Mouse (Mus musculus) left cerebral cortex, adult 6 months (tissue): ENCODE results near the gene Trpc7. TPM values are rescaled to one million over a fixed set of nuclear protein-coding genes. Genes with fewer than 3 reads are reported as not detected.

ENCODE experiments used
- long read RNA-seq, 2 experiments: library from polyadenylated mRNA; unstranded; transcript quantifications; one replicate each; pipeline ENCODE4 v2.0.0; 2019 to 2020
- polyA plus RNA-seq: library from polyadenylated mRNA; unstranded; fragments of <200 nt; fragmentation: Nextera tagmentation; gene quantifications from 2 replicates; pipeline ENCODE4 v1.2.3, GENCODE M21; 2021

Gene Trpc7
- polyA plus RNA-seq = 1.2 and 1.6 TPM in 2 replicates
- long read RNA-seq, experiment 1, partial matches to known transcripts = 4 of 13 reads
- long read RNA-seq, experiment 1, other reads (novel, unspliced or antisense) = 4 of 13 reads
- long read RNA-seq, experiment 2, partial matches to known transcripts = 2 of 3 reads
- long read RNA-seq, experiment 2, other reads (novel, unspliced or antisense) = 1 of 3 reads

GRCm38 (mm10) chr13:56895893-56896292 is at the start of gene Trpc7:
TSS of gene Trpc7 (minus strand) at chr13:56895993.

GRCm38 (mm10) chr13:56753192-56753951 is 142.4 kb downstream of the Trpc7 start, which contains the start of gene Gm45623:
TSS of gene Gm45623 (minus strand) at chr13:56753827.

Other genes starting within 250 kb of the Trpc7 start
- gene Smad5, start 193.0 kb downstream of the Trpc7 start, polyA plus RNA-seq = 2.6 and 6.4 TPM in 2 replicates
- 1.7 and 2.6 TPM in 2 replicates for gene Gm45623, start 142.2 kb downstream of the Trpc7 start, polyA plus RNA-seq